Mouse (Mus musculus) lung, postnatal 36 days (tissue): ENCODE data around the gene Ldhd.

Source experiments
- DNase-seq: peaks from one replicate; pipeline ENCODE4 v3.0.0; 2022; ENCODE audit warnings: mixed read lengths

Ldhd gene

DNA sequence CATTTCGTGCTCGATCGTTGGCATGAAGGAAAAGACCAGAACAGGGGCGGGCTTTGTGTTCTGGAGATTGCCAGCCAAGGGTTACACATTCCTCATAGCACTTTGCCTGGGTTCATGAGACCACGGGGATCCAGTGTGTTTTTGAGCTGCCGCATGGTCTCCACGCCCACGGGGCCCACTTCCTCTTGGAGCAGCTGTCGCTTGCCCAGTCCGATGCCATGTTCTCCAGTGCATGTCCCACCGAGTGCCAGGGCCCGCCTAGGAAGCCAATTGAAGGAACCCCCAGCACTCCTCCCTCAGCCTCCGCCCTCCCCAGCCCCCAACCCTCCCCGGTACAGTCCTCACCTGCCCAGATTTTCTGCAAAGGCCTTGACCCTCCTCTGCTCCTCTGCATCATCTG is 3.2 kb downstream of the Ldhd start:
- no peak for DNase-seq

DNA sequence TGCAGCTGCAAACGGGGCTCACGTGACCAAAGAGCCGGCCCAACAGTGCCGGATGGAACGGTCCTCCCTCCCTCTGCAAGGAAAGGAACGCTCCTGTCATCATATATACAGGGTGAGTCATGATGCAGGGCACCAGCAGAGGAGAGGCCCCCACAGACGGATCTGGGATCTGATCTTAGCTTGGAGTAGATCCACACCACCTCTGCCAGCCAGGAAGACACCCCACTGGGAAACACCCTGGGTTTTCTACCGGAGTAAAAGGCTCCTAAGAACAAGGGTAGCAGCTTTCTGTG is 3.7 kb downstream of the Ldhd start:
- no peak for DNase-seq

DNA sequence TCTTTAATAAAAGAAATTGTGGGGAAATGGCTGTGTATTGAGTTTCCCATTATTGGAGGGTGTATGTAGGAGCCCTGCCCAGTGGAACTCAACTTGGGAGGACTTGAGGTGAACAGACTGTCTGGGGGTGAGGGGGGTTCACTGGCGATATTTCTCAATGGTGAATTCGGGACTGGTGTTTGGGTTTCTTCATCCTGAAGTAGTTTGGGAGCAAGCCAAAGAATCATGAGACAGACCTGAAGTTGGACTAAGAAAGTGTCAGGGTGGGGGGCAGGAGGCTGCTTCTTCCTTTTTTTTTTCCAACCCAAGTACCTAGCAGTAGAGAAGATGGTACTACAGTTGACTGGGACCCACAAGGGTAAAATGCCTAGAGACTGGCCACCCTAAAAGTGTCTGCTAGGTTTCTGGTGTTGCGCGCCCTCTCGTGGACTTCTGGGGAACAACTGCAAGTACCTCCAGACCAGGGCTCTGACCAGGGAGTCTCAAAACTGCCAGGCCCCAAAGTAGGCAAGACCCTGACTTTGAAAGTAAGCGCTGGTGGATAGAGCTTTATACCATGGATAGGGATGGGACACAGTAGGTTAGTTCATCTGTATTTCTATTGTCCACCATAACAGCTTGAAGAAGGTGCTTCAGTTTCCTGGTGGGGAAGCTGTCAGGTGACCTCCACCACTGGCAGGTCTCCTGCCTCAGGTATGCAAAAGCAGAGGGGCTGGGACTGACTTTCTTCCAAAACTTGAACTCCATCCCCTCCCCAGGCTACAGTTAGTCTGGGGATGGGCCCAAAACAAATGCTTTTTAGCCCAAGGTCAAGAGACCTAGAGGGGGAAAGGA is 4.3 kb downstream of the Ldhd start:
- peak; percentile 88 for DNase-seq

DNA sequence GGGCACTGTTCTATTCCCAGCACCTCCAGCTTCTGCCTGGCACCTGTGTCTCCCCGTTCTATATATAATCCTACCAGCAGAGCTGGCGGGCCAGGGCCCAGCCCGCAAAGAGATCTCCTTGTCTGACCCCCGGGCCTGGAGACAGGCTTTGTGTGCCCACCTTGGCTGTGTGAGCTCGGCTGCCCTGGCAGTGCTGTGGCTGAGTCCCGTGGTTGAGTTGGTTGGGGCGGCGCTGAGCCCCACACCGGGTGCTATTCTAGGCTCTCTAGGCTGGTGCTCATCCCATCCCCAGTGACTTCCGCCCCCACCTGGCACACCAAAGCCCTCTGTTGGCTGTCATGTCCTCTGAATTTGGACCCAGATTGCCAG is 5.3 kb downstream of the Ldhd start:
- no peak for DNase-seq

DNA sequence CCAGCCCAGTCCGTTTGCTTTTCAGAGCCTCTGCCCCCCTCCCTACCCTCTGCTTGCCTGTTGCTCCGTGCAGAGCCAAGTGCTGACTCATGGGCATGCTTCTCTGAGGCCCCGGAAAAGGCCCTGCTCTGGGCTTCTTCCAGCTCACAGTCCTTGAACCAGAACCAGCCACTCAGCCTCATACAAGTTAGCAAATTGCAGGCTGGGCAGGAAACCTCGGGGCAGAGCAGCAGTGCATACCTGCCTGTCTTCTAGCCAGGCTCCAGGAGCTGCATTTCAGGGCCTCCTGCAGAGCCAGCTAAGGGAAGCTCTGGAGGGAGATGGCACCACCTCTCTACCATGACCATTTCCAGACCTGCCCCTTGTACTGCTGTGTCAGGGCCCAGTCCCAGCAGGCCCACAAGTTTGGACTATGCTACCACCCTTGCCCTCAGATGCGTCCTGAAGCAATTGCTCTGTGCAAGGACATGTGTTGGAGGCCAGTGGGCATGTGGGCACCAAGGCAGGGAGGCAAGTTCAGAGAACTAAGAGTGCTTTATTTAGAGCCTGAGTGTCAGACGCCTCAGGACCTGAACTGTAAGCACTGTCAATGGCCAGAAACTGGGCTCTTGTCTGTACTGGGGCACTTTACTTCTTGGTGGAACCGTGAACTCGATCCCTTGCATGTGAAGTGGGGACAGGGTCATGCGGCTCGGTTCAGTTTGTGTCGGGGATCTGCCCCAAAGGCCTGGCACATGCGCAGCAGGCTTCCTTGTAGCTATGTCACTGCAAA is 5.9 kb downstream of the Ldhd start:
- DNase-seq: peak; percentile 87

DNA sequence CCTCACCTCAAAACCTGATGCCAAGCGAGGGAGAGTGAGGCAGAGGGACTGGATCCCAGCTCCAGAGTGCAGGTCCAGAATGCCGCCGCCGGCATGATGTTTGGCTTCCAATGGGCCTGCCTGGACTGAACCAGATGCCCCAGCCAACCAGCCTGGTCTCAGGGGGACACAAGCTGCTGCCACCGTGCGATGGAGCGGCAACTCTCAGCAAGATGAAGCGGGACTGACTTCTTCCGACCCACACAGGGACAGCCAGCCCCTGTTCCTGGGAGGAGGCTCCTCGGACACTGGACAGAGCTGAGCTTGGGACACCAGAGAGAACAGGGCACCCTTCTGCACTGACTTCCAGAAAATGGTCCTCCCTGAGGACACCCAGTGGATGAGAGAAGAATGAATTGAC is 7.6 kb downstream of the Ldhd start:
- DNase-seq: no peak

DNA sequence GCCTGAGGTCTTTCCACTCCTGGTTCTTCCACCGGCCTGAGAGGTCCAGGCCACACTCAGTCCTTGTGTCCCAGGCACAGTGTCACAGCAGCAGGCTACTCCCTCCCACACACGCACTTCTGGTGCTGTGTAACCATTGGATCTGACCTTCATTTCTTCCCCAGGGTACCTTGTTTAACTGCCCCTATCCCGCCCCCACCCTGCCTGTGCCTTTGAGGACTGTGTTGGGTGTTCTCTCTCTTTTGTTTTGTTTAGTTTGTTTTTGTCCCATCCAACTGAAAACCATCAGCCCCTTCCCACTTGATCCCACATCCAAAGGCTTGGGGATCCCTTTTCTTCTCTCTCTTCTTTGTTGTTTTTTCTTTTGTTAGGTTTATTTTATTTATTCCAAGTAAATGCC is 8.1 kb downstream of the Ldhd start:
- DNase-seq: no peak

DNA sequence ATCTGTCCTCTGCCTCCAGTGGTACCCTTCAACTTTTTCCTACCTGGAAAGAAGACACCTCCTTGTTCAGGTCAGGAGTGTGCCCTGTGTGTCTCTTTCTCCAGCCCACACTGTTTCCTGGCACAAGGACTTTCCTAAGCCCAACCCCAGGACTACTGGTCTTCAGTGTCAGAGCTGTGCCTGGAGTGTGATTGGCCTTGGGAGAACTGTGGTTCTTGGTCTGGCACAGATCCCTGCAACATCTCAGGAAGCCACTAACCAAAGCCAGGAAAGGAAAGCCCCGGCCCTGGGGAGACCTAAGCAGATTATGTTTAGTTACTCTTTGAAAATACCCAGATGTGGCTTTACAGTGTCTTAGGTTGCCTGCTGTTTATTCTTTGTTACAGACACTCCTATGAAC is 10.2 kb downstream of the Ldhd start:
- DNase-seq: peak; percentile 45

DNA sequence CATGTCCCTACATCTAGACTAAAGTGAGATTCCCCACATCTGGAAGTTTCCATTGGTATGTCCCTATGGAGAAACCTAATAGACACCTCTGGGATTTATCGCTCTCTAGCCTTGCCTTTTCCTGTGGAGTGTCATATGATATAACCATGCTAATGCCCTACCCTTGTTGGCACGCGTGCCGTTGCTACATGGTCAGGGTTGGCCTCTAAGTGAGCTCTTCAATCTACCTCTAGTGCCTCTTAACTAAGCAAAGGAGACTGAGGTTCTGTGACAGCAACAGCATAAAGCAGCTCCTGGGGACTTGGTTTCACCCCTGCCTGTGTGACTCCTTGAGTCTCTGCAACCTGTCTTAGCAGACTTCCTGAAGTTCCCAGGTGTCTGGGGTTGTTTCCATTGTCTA is 11.9 kb downstream of the Ldhd start:
- DNase-seq: peak; percentile 80

DNA sequence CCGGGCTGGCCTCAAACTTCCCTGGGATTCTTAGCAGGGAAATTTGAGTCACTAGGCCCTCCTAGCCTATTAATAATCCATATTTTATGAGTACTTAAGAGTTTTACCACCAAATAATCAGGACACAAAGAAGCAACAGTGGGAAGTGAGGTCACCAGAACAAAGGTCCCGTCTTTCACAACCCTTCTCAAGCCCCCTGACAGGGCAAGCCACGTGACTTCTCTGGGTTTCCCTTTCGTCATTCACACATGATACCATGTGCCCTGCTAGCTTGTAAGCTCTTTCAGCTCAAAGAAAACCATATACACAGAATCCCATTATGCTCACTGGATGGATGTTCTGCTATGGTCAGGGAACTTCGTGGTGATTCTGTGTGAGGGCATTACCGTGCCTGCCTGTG is 12.4 kb downstream of the Ldhd start:
- DNase-seq: peak; percentile 37

DNA sequence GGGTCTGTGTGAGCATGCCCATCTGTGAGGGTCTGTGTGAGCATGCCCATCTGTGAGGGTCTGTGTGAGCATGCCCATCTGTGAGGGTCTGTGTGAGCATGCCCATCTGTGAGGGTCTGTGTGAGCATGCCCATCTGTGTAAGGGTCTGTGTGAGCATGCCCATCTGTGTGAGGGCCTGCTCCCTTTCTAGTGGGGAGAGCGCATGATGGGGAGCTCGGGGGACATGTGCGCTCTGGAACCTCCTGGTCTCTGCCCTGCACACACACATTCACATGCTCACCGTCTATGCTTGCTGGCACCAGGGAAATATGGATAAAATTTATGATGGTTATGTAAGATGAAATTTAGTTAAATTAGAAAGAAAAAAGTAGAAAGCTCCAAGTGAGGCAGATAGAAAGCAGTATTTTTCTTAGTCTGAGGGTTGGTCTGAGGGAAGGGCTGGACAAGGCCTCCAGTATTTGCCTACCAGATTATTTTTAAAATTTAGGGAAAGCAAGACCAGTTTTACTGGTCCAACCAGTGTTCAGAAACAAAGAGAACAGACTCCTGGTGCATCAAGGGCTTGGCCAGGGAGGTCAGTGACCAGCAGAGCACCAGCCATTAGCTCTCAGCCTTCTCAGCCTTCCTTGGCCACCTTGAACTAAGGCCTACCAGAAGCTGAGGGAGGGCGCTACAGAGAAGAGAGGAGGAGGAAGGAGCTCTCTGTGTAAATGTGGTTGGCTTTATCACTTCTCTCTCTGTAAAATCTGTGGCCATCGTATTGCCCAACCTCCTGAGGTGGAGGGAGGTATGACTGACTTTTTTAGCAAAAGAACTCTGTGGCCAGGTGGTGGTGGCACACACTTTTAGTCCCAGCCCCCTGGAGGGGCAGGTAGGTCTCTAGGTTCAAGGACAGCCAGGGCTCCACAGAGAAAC is 15.1 kb downstream of the Ldhd start:
- DNase-seq: peak; percentile 56

DNA sequence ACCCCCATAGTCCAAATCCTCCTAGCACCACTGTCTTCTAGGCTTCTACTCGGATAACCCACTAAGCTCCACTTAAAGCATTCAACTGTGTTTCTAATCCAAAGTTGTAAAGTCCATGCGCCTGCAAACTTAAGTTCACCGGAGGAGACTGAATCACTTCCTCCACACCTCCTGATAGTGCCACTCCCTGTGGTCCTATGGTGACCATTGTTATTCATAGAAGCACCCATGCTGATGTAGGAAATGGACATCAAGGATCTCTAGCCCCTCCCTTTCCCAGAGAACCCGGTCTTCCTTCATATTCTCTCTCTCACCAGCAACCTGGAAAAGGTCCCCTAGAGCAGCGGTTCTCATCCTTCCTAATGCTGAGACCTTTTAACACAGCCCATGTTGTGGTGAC is 17.0 kb downstream of the Ldhd start:
- DNase-seq: no peak

DNA sequence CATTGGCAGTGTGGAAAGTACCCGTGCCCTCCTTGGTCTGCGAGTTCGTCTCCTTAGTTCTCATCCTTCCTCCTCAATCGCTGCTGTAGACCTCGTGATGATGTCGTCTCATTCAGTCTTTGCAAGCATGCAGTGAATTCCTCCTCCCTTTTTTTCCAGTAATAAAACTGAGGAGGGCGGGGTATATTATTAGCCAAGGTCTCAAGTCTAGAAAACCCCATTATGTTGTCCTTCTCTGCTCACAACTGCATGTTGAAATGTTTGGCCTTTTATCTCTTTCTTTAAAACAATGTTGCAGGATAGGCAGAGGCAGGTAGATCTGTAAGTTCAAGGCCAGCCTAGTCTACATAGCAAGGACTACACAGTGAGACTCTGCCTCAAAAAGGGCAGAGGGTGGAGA is 22.8 kb downstream of the Ldhd start:
- no peak for DNase-seq

DNA sequence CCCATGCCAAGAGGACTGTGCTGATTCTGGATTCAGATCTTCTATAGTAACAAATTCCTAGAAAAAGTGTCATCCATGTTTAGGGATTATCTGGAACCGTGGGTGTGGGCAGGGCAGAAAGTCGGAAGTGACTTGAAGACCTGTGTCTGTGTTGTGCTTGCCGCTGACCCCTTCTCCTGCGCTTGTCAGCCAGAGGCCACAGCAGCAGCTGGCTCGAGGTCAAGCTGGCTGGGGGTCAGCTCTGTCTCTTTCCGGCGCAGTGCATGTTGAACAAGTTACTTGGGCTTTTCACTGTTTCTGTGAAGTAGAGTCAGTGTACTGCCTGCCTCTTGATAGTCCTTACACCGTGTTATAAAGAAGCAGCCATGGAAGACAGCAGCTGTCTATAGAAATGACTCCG is 23.2 kb downstream of the Ldhd start:
- DNase-seq: no peak

DNA sequence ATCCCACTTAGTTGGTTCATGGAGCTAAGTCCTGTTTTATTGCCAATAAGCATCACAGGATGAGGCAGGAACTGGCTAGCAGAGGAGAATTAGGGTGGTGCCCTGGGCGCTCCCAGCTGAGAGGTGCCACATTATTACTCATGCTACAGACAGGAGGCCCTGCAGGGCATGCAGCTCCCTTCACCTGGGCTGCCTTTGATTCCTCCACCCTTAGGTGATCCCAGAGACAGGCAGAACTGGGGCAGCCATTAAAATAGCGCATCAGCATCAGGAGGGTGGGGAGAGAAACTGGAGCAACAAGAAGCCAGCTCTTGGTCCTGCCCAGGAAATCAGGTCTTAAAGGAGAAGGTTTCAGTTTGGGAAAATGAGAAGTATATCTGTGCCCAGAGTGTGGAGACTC is 25.2 kb downstream of the Ldhd start:
- no peak for DNase-seq

DNA sequence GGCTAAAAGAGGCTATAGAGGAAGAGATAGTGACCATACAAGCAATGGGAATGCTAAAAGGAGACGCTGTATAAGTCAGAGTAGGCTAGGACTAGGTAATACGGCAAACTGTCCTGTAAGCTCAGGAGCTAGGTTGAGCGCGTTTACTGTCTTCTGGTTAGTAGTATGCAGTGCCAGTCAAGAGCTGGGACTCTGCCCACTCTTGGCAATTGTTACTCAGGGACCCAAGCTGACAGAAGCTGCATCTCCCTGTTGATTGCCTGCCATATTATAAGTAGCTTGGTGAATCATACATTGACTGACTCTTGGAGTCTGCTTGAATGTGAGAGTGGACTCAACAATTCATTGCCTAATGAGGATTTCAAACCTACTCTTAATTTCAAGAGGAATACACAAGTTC is 28.1 kb downstream of the Ldhd start:
- DNase-seq: no peak

DNA sequence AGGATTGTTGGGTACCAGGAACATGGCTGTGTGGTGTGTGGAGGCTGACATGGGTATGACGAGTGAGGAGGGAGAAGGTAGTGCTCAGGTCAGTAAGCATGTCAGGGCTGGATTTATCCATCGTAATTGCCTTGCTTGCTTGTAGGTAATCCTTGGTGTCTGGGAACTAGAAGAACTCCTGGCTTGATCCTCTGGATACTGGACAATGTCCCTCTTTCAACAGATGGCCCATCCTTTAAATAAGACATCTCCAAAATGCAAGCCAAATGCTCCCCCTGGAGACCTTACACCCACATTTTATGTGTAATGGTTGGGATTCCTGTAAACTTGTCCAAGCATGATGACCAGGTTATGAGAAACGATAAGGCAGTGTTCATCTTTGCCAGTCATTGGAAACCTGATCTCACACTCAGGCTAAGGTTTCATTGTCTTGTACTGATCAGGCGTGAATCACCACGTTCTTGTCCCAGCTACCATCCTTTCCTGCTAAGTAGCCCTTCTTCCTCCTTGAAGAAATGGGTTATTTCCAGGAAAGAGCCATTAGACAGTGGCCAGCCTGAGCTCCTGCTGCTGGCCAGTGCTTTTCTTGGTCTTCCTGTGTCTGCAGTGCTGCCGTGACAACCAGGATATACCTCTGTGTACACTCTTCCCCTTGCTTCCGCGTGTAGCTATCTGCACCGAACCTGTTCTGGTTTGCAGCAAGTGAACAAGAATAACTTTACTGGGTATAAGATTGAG is 30.3 kb downstream of the Ldhd start:
- no peak for DNase-seq

DNA sequence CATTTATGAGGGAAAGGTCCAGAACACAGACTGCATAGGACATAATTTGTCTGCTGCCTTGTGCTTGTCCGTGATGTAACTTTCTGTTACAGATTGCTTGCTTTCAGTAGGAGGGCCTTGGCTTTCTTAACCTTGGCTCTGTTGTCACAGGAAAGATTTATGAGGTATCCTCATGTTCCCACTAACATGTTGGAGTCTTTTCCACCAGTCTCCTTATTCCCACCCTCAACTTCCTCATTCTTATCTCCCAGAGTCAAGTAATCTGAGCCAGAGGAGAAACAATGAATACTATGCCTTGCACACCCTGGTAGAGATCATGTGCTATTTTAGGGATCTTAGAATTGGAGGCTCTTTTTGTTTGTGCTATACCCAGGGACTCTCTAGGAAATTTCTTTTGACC is 32.9 kb downstream of the Ldhd start:
- peak; percentile 87 for DNase-seq

DNA sequence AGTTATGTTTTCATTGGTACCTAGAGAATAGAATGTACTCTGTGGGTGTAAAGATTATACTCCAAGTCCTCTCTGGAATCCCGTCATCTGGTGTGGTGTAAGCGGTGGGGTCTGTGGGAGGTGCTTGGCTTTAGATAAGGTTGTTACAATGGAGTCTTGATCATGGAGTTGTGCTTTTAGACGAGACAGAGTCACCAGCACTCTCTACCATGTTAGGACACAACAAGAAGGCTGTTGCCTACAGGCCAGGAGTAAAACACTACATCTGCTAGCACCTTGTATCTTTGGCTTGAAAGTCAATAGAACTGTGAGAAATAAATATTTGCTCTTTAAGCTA is 33.7 kb downstream of the Ldhd start:
- no peak for DNase-seq

DNA sequence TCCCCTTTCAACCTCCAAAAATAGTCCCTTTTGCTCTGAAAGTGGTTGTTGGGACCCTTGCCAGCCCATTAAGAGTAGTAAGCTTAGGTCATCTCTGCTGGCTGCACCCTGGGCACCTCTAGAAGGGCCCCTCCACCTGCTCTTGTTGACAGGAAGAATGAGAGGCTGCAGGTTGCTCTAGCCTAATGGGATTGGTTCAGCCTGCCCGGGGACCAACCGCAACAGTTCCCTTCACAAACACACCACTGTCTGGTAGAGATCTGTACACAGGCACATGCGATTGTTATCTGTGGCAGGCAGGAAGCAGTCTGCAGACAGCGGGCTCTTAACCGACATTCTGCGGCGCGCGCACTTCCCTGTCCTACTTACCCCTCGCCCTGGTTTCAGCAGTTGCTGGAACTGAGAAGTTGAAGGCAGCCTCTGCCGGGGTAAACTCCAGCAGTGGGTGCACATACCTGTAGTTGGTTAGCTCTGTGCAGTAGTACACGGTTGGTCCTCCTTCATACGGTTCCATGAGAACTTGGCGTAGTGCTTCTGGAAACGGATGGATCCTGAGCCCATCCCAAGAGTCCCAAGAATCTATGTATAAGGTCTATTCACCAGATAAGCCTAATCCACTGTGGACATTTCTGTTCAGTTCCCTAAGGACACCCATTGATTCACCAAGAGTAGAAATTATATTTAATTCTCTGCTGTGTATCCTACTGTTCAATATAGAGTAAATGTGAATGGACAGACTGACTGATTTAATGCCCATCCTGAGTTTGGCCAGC is 34.3 kb downstream of the Ldhd start:
- DNase-seq: peak; percentile 85

DNA sequence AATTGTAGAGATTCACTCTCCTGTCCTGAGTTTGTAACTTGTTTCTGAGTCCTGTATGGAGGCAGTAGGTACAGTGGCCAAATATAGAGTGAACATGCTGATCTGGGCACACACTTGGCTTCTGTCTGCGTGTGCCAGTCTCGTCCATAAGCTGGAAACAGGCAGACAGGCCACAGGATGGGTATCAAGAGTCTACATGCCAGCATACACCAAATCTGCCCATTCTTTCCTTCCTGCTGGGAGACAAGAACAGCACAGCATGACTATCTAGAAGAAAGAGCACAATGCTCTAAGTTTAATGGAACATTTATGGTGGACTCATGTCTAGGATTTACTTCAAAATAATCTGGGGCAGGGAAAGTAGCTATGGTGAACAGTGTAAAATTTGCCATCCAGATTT is 35.2 kb downstream of the Ldhd start:
- no peak for DNase-seq
